Mouse (Mus musculus) midbrain, postnatal 0 days (tissue): ENCODE measurements around the gene Tdpoz1. TPM values are rescaled to one million over a fixed set of nuclear protein-coding genes. Genes with fewer than 3 reads are reported as not detected.

Source experiments
- polyA plus RNA-seq: library from polyadenylated mRNA; unstranded; fragments of >200 nt; fragmentation: Nextera tagmentation; extraction: Ambion mirVana; gene quantifications from 2 replicates; pipeline ENCODE4 v1.2.1, GENCODE M21; 2015
- total RNA-seq: library from RNA; depleted of rRNA; stranded (reverse); fragments of >200 nt; gene quantifications from 2 replicates; pipeline ENCODE4 v1.2.3, GENCODE M21; 2014; rRNA removed

Gene Tdpoz1
- total and polyA plus RNA-seq, 2 experiments from 2014 or later, result not detected

Other genes starting within 250 kb of the Tdpoz1 start
- 0.24 and 0.77 TPM in 2 replicates for gene Tchh, start 234.0 kb downstream of the Tdpoz1 start, total RNA-seq
- 1.8 and 2.1 TPM in 2 replicates for gene Tchh, start 234.0 kb downstream of the Tdpoz1 start, polyA plus RNA-seq
- not detected in 2 replicates for gene Tchhl1, start 207.6 kb downstream of the Tdpoz1 start, total RNA-seq
- not detected in 2 replicates for gene Tchhl1, start 207.6 kb downstream of the Tdpoz1 start, polyA plus RNA-seq
- 10.3 and 11.0 TPM in 2 replicates for gene S100a11, start 155.8 kb downstream of the Tdpoz1 start, total RNA-seq
- 183 and 200 TPM in 2 replicates for gene S100a11, start 155.8 kb downstream of the Tdpoz1 start, polyA plus RNA-seq
- gene S100a10, start 121.2 kb downstream of the Tdpoz1 start, total RNA-seq, result 68.9 and 74.5 TPM in 2 replicates
- 134 and 136 TPM in 2 replicates for gene S100a10, start 121.2 kb downstream of the Tdpoz1 start, polyA plus RNA-seq
- gene Tdpoz2, start 23.6 kb downstream of the Tdpoz1 start, total RNA-seq, result not detected in 2 replicates
- gene Tdpoz2, start 23.6 kb downstream of the Tdpoz1 start, polyA plus RNA-seq, result not detected in 2 replicates
- gene Gm37596, start 16.8 kb upstream of the Tdpoz1 start, total RNA-seq, result not detected in 2 replicates
- gene Gm37596, start 16.8 kb upstream of the Tdpoz1 start, polyA plus RNA-seq, result not detected in 2 replicates
- not detected in 2 replicates for gene Gm5773, start 96.7 kb upstream of the Tdpoz1 start, total RNA-seq
- gene Gm5773, start 96.7 kb upstream of the Tdpoz1 start, polyA plus RNA-seq, result not detected in 2 replicates
- gene Tdpoz4, start 120.1 kb upstream of the Tdpoz1 start, total RNA-seq, result not detected in 2 replicates
- not detected in 2 replicates for gene Tdpoz4, start 120.1 kb upstream of the Tdpoz1 start, polyA plus RNA-seq
- gene Tdpoz3, start 149.7 kb upstream of the Tdpoz1 start, total RNA-seq, result not detected in 2 replicates
- gene Tdpoz3, start 149.7 kb upstream of the Tdpoz1 start, polyA plus RNA-seq, result not detected in 2 replicates